Mouse (Mus musculus): ENCODE data around the gene Hat1.

Hat1 gene

GRCm38 (mm10) chr2:71461139-71461538 is 72.4 kb downstream of the Hat1 start:
- DNase-seq (ENCODE audit: inconsistent age in 2 of 2, low spot score in 1 of 2): no peak

- DNase-seq (ENCODE audit: inconsistent age in 2 of 2, low spot score in 1 of 2): no peak
Observed at GRCm38 (mm10) chr2:71461589-71461988, 72.8 kb downstream of the Hat1 start.

GRCm38 (mm10) chr2:71462066-71462465 is 73.3 kb downstream of the Hat1 start:
- DNase-seq (ENCODE audit: inconsistent age in 2 of 2, low spot score in 1 of 2): no peak

DNA sequence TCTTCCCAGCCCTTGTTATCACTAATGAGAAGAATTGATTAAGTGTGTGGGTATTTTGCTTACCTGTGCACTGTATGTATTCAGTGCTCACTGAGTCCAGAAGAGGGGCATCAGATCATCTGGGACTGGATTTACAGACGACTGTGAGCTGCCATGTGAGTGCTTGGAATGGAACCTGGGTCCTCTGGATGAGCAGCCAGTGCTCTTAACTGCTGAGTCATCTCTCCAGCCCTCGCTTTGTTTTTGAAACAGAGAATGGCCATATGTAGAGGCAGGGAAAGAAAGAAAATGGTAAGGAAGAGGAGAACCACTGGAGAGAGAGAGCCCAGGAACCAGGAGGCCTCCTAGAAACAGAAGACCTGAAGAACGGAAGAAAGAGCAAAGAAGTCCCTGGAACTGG is 73.8 kb downstream of the Hat1 start:
- no peak for DNase-seq (ENCODE audit: inconsistent age in 2 of 2, low spot score in 1 of 2)

GRCm38 (mm10) chr2:71466103-71466502 is 77.3 kb downstream of the Hat1 start:
- no peak for DNase-seq (ENCODE audit: inconsistent age in 2 of 2, low spot score in 1 of 2)

- peak; percentile 26 to 76 for DNase-seq (ENCODE audit: inconsistent age in 2 of 2, low spot score in 1 of 2)
Observed at GRCm38 (mm10) chr2:71466861-71467450, 78.2 kb downstream of the Hat1 start.

GRCm38 (mm10) chr2:71471094-71471493 is 82.3 kb downstream of the Hat1 start:
- DNase-seq (ENCODE audit: inconsistent age in 2 of 2, low spot score in 1 of 2): no peak

DNA sequence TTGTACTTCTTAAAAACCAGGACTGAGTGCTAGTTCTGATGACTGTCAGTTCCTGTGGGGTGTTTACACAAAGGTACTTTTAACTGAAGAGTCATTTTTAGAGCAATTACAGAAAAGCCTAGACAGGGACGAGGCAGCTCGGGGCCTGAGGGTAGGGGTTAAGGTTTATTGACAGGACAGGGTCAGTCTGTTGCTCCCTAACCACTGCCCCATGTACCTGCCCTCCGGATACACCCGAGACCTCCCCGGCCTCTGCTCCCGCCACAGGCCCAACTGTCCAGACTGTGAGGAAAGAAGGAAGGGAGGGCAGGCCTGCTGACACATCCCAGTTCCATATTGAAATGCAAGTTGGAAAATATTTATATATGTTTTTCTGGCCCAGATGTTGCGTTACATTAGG is 85.1 kb downstream of the Hat1 start:
- no peak for DNase-seq (ENCODE audit: inconsistent age in 2 of 2, low spot score in 1 of 2)

- DNase-seq (ENCODE audit: inconsistent age in 2 of 2, low spot score in 1 of 2): no peak
Observed at GRCm38 (mm10) chr2:71474345-71474744, 85.6 kb downstream of the Hat1 start.

DNA sequence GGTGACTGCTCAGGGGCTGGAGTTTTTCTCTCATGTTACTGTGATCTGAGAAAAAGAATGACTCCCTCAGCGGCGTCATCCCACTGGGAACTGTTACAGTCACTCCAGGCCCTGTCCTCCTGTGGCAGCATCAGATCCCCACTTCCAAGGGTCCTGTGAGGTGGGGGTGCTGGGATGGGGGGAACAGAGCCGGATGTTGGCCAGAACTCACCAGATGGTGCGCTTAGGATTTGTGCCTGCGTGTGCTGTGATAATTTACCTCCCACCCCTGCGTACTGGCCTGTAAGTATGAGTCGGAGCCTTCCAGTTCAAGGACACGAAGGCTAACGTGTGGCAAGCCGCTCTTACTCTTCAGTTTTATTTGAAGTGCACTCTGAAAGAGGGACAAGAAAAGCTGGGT is 86.6 kb downstream of the Hat1 start:
- DNase-seq (ENCODE audit: inconsistent age in 2 of 2, low spot score in 1 of 2): no peak

- no peak for DNase-seq (ENCODE audit: inconsistent age in 2 of 2, low spot score in 1 of 2)
Observed at GRCm38 (mm10) chr2:71475760-71476159, 87.0 kb downstream of the Hat1 start.

- DNase-seq (ENCODE audit: inconsistent age in 2 of 2, low spot score in 1 of 2): no peak
Observed at GRCm38 (mm10) chr2:71477787-71478186, 89.0 kb downstream of the Hat1 start.

GRCm38 (mm10) chr2:71479917-71480316 is 91.2 kb downstream of the Hat1 start:
- no peak for DNase-seq (ENCODE audit: inconsistent age in 2 of 2, low spot score in 1 of 2)

GRCm38 (mm10) chr2:71481825-71482224 is 93.1 kb downstream of the Hat1 start:
- DNase-seq (ENCODE audit: inconsistent age in 2 of 2, low spot score in 1 of 2): no peak

- DNase-seq (ENCODE audit: inconsistent age in 2 of 2, low spot score in 1 of 2): no peak
Observed at GRCm38 (mm10) chr2:71483046-71483716, 94.4 kb downstream of the Hat1 start.

- no peak for DNase-seq (ENCODE audit: inconsistent age in 2 of 2, low spot score in 1 of 2)
Observed at GRCm38 (mm10) chr2:71483717-71484066, 94.9 kb downstream of the Hat1 start.
